Mouse (Mus musculus) heart, postnatal 0 days (tissue): ENCODE data around the gene Tns1.

Source experiments
- CTCF ChIP-seq: IDR thresholded peaks from 2 replicates; pipeline ENCODE4 v1.5.1; 2016; ENCODE audit warnings: antibody characterized with exemption, control low read depth, low read depth
- EP300 ChIP-seq: IDR thresholded peaks from 2 replicates; pipeline ENCODE4 v1.6.1; 2016; ENCODE audit warnings: antibody characterized with exemption, low read depth

DNA sequence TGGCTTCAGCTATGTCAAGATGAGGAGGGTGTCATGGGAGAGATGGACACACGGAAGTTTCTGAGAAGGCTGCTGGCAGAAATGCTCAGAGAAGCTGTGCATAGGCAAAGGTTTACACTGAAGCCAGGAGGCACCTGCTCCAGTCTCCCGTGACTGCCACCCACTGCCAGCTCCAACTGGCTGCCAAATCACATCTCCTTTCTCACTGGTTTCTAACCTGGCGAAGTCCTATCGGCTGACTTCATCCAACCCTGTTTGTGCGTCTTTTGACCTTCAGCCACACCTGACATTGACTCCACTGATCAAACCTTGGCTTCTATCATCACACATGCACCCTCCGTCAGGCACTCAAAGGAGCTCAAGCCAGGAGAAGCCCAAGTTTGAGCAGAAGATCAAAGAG lies 6.4 kb downstream of the Tns1 start:
- TF ChIP-seq EP300 (no peak), CTCF (no peak)
